Mouse (Mus musculus) olfactory bulb, adult 2 months (tissue): Measurements from ENCODE around the gene Sh2b2.

Experiments
- CTCF ChIP-seq: fragments of 200-500 bp; IDR thresholded peaks from 2 replicates; pipeline ENCODE4 v1.5.1; 2012; ENCODE audit warnings: low read depth, mild to moderate bottlenecking, low read length, moderate library complexity; ENCODE audit not compliant: insufficient read depth
- POLR2A ChIP-seq: fragments of 200-500 bp; IDR thresholded peaks from 2 replicates; pipeline ENCODE4 v1.6.1; 2012; ENCODE audit warnings: mild to moderate bottlenecking, low read depth, low read length, moderate library complexity; ENCODE audit not compliant: insufficient read depth

GRCm38 (mm10) chr5:136241161-136241560 is 5.2 kb downstream of the Sh2b2 start:
- no peak for TF ChIP-seq POLR2A
- no peak for TF ChIP-seq CTCF
